Mouse (Mus musculus): ENCODE measurements at regions not wholly inside any gene's neighbourhood (a gene's known extent, or its start where the extent isn't known, plus 50 kb on each side); places are given as distances from the start of the nearest gene placed in this dataset.

DNA sequence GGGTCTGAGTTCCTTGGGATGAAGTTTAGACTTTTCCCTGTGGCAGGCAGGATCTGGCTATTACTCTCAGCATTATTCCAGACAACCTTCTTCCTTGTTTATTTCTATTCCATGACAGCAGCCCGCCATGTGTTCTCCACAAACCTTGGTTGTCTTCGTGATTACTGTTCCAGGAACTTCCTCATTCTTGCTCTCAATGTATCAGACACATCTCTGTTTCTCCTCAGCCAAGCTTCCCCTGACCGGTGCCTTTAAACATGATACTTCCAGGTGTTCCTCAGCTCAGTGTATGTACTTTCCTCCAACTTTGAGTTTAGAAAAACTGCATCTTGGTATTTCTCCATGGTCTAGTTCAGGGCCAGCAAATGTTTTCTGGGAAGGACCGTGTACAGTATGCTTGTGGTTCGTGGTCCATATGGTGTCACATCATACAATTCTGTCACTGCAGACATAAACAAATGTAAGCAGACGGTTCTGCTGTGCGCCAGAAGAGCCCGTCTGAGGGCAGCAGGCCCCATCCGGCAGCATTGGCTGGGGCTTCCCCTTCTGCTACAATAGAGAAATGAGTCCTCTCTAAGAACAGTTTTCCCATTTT lies 64.2 kb downstream of the Peg10 start:
- DNase-seq (ENCODE audit: low read depth, low spot score) = no peak

DNA sequence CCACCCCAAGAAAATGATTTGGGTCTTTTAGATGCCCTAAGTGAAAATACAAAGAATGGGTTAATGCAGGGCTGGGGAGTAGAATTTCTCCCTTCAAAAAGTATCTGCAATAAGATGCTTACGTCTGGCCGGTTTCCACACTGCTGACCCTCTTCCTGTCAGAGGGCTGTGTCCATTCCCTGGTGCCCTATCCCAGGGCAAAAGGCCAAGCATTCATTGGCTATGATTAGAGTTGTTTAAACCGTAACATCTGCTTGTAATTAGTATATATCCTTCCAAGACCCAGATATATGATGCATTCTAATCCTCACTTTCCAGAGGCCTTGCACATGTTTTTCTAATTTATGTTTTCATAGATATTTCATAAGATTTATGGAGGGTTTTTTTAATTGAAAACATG lies 66.1 kb downstream of the Peg10 start:
- no peak for DNase-seq (ENCODE audit: low read depth, low spot score)

GRCm38 (mm10) chr6:4816856-4817255 lies 69.8 kb downstream of the Peg10 start:
- peak; percentile 45 for DNase-seq (ENCODE audit: low read depth, low spot score)

GRCm38 (mm10) chr6:4841241-4841640 lies 61.5 kb upstream of the Ppp1r9a start:
- no peak for DNase-seq (ENCODE audit: low read depth, low spot score)

- DNase-seq (ENCODE audit: low read depth, low spot score) = no peak
These were observed 53.0 kb upstream of the Ppp1r9a start for GRCm38 (mm10) chr6:4849747-4850146.

DNA sequence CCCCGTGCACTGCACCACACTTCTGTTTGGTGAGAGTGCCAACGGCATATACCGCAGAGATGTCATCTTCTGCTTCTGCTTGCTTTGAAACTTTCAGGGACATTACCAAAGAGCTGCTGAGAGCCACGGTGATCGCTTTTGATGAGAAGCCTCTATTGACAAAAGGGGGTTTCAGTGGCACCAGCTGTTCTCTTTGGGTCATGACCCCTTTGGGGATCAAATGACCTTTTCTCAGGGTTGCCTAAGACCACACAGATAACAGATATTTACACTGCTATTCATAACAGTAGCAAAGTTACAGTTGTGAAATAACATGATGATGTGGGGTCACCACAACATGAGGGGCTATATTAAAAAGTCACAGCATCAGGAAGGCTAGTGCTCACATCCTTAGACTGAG lies 51.7 kb upstream of the Ppp1r9a start:
- DNase-seq (ENCODE audit: low read depth, low spot score) = no peak

All from ES-CJ7 (cell line).